ENCODE assay signal across 36 mouse cellular contexts in genomic region chr7:81851706-81852105, GRCm38 (mm10). TPM values are rescaled to one million over a fixed set of nuclear protein-coding genes. Genes with fewer than 3 reads are reported as not detected.
A peak's percentile ranks its signal among the peaks of the same experiment; 100 is the strongest.
DNase-seq lines count a peak whose midpoint lies in the region; ATAC-seq and TF ChIP-seq lines count a peak whose summit lies in the region.
"Had no signal": no experiment of that assay in that cellular context is flagged by ENCODE, and none has a peak within 500 bp of the region (broad histone marks: within the 10 kb centered on the region; RNA-seq: fewer than 3 reads in every experiment).

No protein-coding gene starts in this region.

- ATAC-seq in kidney, postnatal 0 days (replicated peaks; ENCODE audit: low FRiP score, low read depth) = no peak; the same call in 1 of the 2 replicates
- ATAC-seq: activated CD4-positive, CD25-positive, alpha-beta regulatory T cell, adult 4 months; forebrain, embryonic 13.5 days; intestine, embryonic 16.5 days had no signal

- no peaks in the 10 kb centered on the region for H3K4me1 ChIP-seq in kidney, postnatal 0 days (replicated peaks; ENCODE audit: insufficient read depth, low read length)
- H3K4me1 ChIP-seq: stomach, embryonic 15.5 days had no signal

- no peaks in the 10 kb centered on the region for H3K9me3 ChIP-seq in kidney, postnatal 0 days (replicated peaks; ENCODE audit: low read length)
- H3K9me3 ChIP-seq: forebrain, embryonic 13.5 days; hindbrain, embryonic 13.5 days; limb, embryonic 13.5 days; lung, embryonic 15.5 days; midbrain, embryonic 12.5 days; stomach, embryonic 15.5 days had no signal

- peak; percentile 35 for DNase-seq in adrenal gland, postnatal 14 days
- no peak for DNase-seq in adrenal gland, adult 8-10 months
- peak; percentile 32 for DNase-seq in kidney, adult 11 months
- DNase-seq in kidney, adult 18-20 months = no peak
- DNase-seq in kidney, postnatal 0 days (ENCODE audit: low spot score) = peak; percentile 39
- DNase-seq in embryo, embryonic 11 days = no peak
- no peak for DNase-seq in left cerebral cortex, adult 2 months (ENCODE audit: extremely low spot score in 1 of 2, low spot score in 2 of 2)
- DNase-seq: adrenal gland, adult 2 months; cerebellum, adult 18-20 months; cerebellum, postnatal 10 days; gastrocnemius, postnatal 36 days; heart, postnatal 4 days had no signal

- WGBS in kidney, postnatal 0 days = 67% methylated on average over 3 of the region's 3 CpGs
- WGBS in macrophage (ENCODE audit: missing documents) = 95% methylated on average over 3 of the region's 3 CpGs

- no peak for TF ChIP-seq CTCF in kidney, postnatal 0 days (IDR thresholded peaks at IDR 0.05; ENCODE audit: low read depth)
- TF ChIP-seq CTCF in left cerebral cortex, adult 2 months (IDR thresholded peaks at IDR 0.05) = no peak

- H3K27ac ChIP-seq in kidney, postnatal 0 days = peak overlapping the region; percentile 66
- H3K27ac ChIP-seq in macrophage = peak overlapping the region; percentile 96
- no peak overlapping the region for H3K27ac ChIP-seq in left cerebral cortex, adult 2 months
- H3K27ac ChIP-seq: forebrain, embryonic 13.5 days; hindbrain, embryonic 13.5 days; layer of hippocampus, adult 2 months; limb, embryonic 13.5 days; lung, embryonic 15.5 days; midbrain, embryonic 12.5 days; stomach, embryonic 15.5 days had no signal

- H3K36me3 ChIP-seq in kidney, postnatal 0 days (ENCODE audit: insufficient read depth, low read length) = no peaks in the 10 kb centered on the region
- H3K36me3 ChIP-seq in macrophage (ENCODE audit: inconsistent target) = no peaks in the 10 kb centered on the region
- H3K36me3 ChIP-seq: hindbrain, embryonic 13.5 days; limb, embryonic 13.5 days; lung, embryonic 15.5 days; midbrain, embryonic 12.5 days; stomach, embryonic 15.5 days had no signal

- no peaks in the 10 kb centered on the region for H3K79me2 ChIP-seq in macrophage (ENCODE audit: inconsistent target)

- no peak overlapping the region for H3K4me2 ChIP-seq in kidney, postnatal 0 days (ENCODE audit: low read length)
- H3K4me2 ChIP-seq: forebrain, embryonic 13.5 days; hindbrain, embryonic 13.5 days; limb, embryonic 13.5 days; liver, embryonic 11.5 days; lung, embryonic 15.5 days; midbrain, embryonic 12.5 days; stomach, embryonic 15.5 days had no signal

- H3K27me3 ChIP-seq in kidney, postnatal 0 days (ENCODE audit: insufficient read depth, low read length) = no peaks in the 10 kb centered on the region
- H3K27me3 ChIP-seq: CH12.LX; forebrain, embryonic 13.5 days; midbrain, embryonic 12.5 days had no signal

- intact Hi-C loops in left cerebral cortex, adult 2 months (cut with DNase I) = no loop called here

- no peak overlapping the region for H3K9ac ChIP-seq in kidney, postnatal 0 days (ENCODE audit: low read depth, low read length)
- H3K9ac ChIP-seq: forebrain, embryonic 13.5 days; hindbrain, embryonic 13.5 days; limb, embryonic 13.5 days; lung, embryonic 15.5 days; midbrain, embryonic 12.5 days; stomach, embryonic 15.5 days had no signal

- no peak overlapping the region for H3K4me3 ChIP-seq in kidney, postnatal 0 days (replicated peaks; ENCODE audit: low read depth, low read length)
- no peak overlapping the region for H3K4me3 ChIP-seq in macrophage (ENCODE audit: inconsistent target)
- no peak overlapping the region for H3K4me3 ChIP-seq in left cerebral cortex, adult 2 months
- H3K4me3 ChIP-seq: forebrain, embryonic 13.5 days; hindbrain, embryonic 13.5 days; layer of hippocampus, adult 2 months; limb, embryonic 13.5 days; lung, embryonic 15.5 days; midbrain, embryonic 12.5 days; stomach, embryonic 15.5 days had no signal

RNA-seq across cellular contexts. Expression of gene Gm10160, which starts 3.9 kb away (rescaled TPM):
- total RNA-seq in adrenal gland, postnatal 14 days (2021) = not detected in 2 replicates
- not detected for total RNA-seq in adrenal gland, adult 8-10 months (2022)
- not detected in 2 replicates for polyA plus RNA-seq in kidney, postnatal 0 days (2015; fragmentation: Nextera tagmentation; extraction: Ambion mirVana)
- total RNA-seq in macrophage (2018; cell fraction: chromatin; rRNA removed) = not detected
- not detected for total RNA-seq in macrophage (2018; cell fraction: cytosol; rRNA removed)
- not detected for total RNA-seq in macrophage (2018; cell fraction: nucleus; rRNA removed)
- not detected in 3 replicates for polyA plus RNA-seq in macrophage (2018)
- total RNA-seq in left cerebral cortex, adult 2 months (2021) = not detected
- total RNA-seq: adrenal gland, adult 2 months; CH12.LX; ES-E14; gastrocnemius, postnatal 36 days; heart, adult 8-10 months; heart, postnatal 4 days; layer of hippocampus, adult 2 months; layer of hippocampus, postnatal 14 days; left cerebral cortex, adult 8-10 months; left cerebral cortex, postnatal 36 days; megakaryocyte, adult 5-6 weeks had no signal
- polyA plus RNA-seq: activated CD4-positive, CD25-positive, alpha-beta regulatory T cell, adult 4 months; adrenal gland, adult 2 months; C2C12; cortical plate, adult 2 months; embryonic facial prominence, embryonic 11.5 days; forebrain, embryonic 13.5 days; heart, embryonic 14.5 days; hindbrain, embryonic 13.5 days; intestine, embryonic 16.5 days; limb, embryonic 13.5 days; liver, embryonic 11.5 days; liver, embryonic 16.5 days; lung, embryonic 15.5 days; midbrain, embryonic 12.5 days; neural tube, embryonic 14.5 days; stomach, embryonic 15.5 days had no signal

RNA-seq across cellular contexts. Expression of gene Tm6sf1, which starts 7.1 kb away (rescaled TPM):
- total RNA-seq in adrenal gland, postnatal 14 days (2021) = 13.3 and 16.5 TPM in 2 replicates
- total RNA-seq in adrenal gland, adult 8-10 months (2022) = 10 to 100 TPM; 12.8 to 21.0 (median 16.2) TPM
- polyA plus RNA-seq in kidney, postnatal 0 days (2015; fragmentation: Nextera tagmentation; extraction: Ambion mirVana) = 10.4 TPM in 2 replicates
- 100 to 1,000 TPM in 24 of 26 experiments, 10 to 100 TPM in 2; 42.9 to 414 (median 222) TPM for total RNA-seq in macrophage (2018; cell fraction: chromatin; rRNA removed)
- 100 to 1,000 TPM in 6 of 26 experiments, 10 to 100 TPM in 20; 52.5 to 116 (median 90.3) TPM for total RNA-seq in macrophage (2018; cell fraction: cytosol; rRNA removed)
- total RNA-seq in macrophage (2018; cell fraction: nucleus; rRNA removed) = 100 to 1,000 TPM in 22 of 26 experiments, 10 to 100 TPM in 4; 56.2 to 552 (median 176) TPM
- 72.9 to 199 TPM (median 101 TPM) in 3 replicates for polyA plus RNA-seq in macrophage (2018)
- total RNA-seq in left cerebral cortex, adult 2 months (2021) = 10 to 100 TPM; 30.9 to 33.7 TPM

RNA-seq across cellular contexts. Expression of gene Btbd1, which starts 22.5 kb away (rescaled TPM):
- total RNA-seq in adrenal gland, postnatal 14 days (2021) = 136 and 144 TPM in 2 replicates
- 100 to 1,000 TPM in 3 of 4 experiments, 10 to 100 TPM in 1; 97.3 to 112 (median 104) TPM for total RNA-seq in adrenal gland, adult 8-10 months (2022)
- polyA plus RNA-seq in kidney, postnatal 0 days (2015; fragmentation: Nextera tagmentation; extraction: Ambion mirVana) = 71.1 and 76.5 TPM in 2 replicates
- total RNA-seq in macrophage (2018; cell fraction: chromatin; rRNA removed) = 100 to 1,000 TPM in 12 of 26 experiments, 10 to 100 TPM in 14; 43.4 to 253 (median 95.3) TPM
- total RNA-seq in macrophage (2018; cell fraction: cytosol; rRNA removed) = 10 to 100 TPM; 33.3 to 80.0 (median 54.7) TPM
- total RNA-seq in macrophage (2018; cell fraction: nucleus; rRNA removed) = 100 to 1,000 TPM in 5 of 26 experiments, 10 to 100 TPM in 21; 29.6 to 130 (median 74.0) TPM
- polyA plus RNA-seq in macrophage (2018) = 50.7 to 145 TPM (median 61.2 TPM) in 3 replicates
- total RNA-seq in left cerebral cortex, adult 2 months (2021) = 100 to 1,000 TPM; 110 to 111 TPM

Comparison
In these comparisons a context has a peak if more than half of its experiments do, and no peak if none do; other contexts are left out.
1. DNase-seq: peak in adrenal gland, postnatal 14 days (single experiment), kidney, adult 11 months (single experiment) and kidney, postnatal 0 days (single experiment); none in adrenal gland, adult 8-10 months (single experiment), kidney, adult 18-20 months (single experiment), embryo, embryonic 11 days (single experiment) and left cerebral cortex, adult 2 months (0 of 2).